Mouse (Mus musculus): ENCODE results near the gene Plaur.

GRCm38 (mm10) chr7:24480121-24480941 is 18.0 kb downstream of the Plaur start:
- TF ChIP-seq CTCF (IDR thresholded peaks at IDR 0.05; ENCODE audit: insufficient read depth, low read length), result no peak
- TF ChIP-seq POLR2A (IDR thresholded peaks at IDR 0.05; ENCODE audit: borderline replicate concordance, extremely low read depth, low read depth, low read length), result no peak

Measured in lung, adult 2 months (tissue).